Mouse (Mus musculus): ENCODE data around the gene Axl.
"Not testable (repeated sequence)": the region's sequence is repeated elsewhere in the genome, so short reads cannot be mapped to it uniquely, and the experiment has no call there.

The Axl gene

GRCm38 (mm10) chr7:25793679-25794078 is 5.2 kb upstream of the Axl start:
- peak; percentile 62 for DNase-seq (ENCODE audit: low read depth)

GRCm38 (mm10) chr7:25792966-25793365 is 4.5 kb upstream of the Axl start:
- not testable (repeated sequence) for DNase-seq (ENCODE audit: low read depth)

- peak; percentile 87 for DNase-seq (ENCODE audit: low read depth)
Observed at GRCm38 (mm10) chr7:25790615-25791014, 2.1 kb upstream of the Axl start.

- DNase-seq (ENCODE audit: low read depth), result no peak
Observed at GRCm38 (mm10) chr7:25789129-25789440, 580 bp upstream of the Axl start.

- no peak for DNase-seq (ENCODE audit: low read depth)
Observed at GRCm38 (mm10) chr7:25787456-25788219, 867 bp downstream of the Axl start.

- DNase-seq (ENCODE audit: low read depth), result no peak
Observed at GRCm38 (mm10) chr7:25786974-25787373, 1.5 kb downstream of the Axl start.

GRCm38 (mm10) chr7:25785752-25786151 is 2.8 kb downstream of the Axl start:
- DNase-seq (ENCODE audit: low read depth), result no peak

- DNase-seq (ENCODE audit: low read depth), result no peak
Observed at GRCm38 (mm10) chr7:25784808-25785207, 3.7 kb downstream of the Axl start.

GRCm38 (mm10) chr7:25783746-25784145 is 4.8 kb downstream of the Axl start:
- DNase-seq (ENCODE audit: low read depth), result peak; percentile 39

- peak; percentile 84 for DNase-seq (ENCODE audit: low read depth)
Observed at GRCm38 (mm10) chr7:25782744-25783143, 5.8 kb downstream of the Axl start.

GRCm38 (mm10) chr7:25781937-25782610 is 6.4 kb downstream of the Axl start:
- DNase-seq (ENCODE audit: low read depth), result peak; percentile 71

- peak; percentile 57 for DNase-seq (ENCODE audit: low read depth)
Observed at GRCm38 (mm10) chr7:25781321-25781936, 7.1 kb downstream of the Axl start.

GRCm38 (mm10) chr7:25780753-25781152 is 7.8 kb downstream of the Axl start:
- DNase-seq (ENCODE audit: low read depth), result no peak

- no peak for DNase-seq (ENCODE audit: low read depth)
Observed at GRCm38 (mm10) chr7:25780021-25780420, 8.5 kb downstream of the Axl start.

- no peak for DNase-seq (ENCODE audit: low read depth)
Observed at GRCm38 (mm10) chr7:25768229-25768628, 20.3 kb downstream of the Axl start.

- no peak for DNase-seq (ENCODE audit: low read depth)
Observed at GRCm38 (mm10) chr7:25766108-25766507, 22.4 kb downstream of the Axl start.

GRCm38 (mm10) chr7:25764221-25764620 is 24.3 kb downstream of the Axl start:
- peak; percentile 41 for DNase-seq (ENCODE audit: low read depth)

GRCm38 (mm10) chr7:25763678-25764077 is 24.8 kb downstream of the Axl start:
- DNase-seq (ENCODE audit: low read depth), result no peak

- DNase-seq (ENCODE audit: low read depth), result no peak
Observed at GRCm38 (mm10) chr7:25761354-25761753, 27.2 kb downstream of the Axl start.

GRCm38 (mm10) chr7:25756011-25756410 is 32.5 kb downstream of the Axl start:
- peak; percentile 97 for DNase-seq (ENCODE audit: low read depth)

GRCm38 (mm10) chr7:25755468-25755833 is 33.1 kb downstream of the Axl start:
- no peak for DNase-seq (ENCODE audit: low read depth)

GRCm38 (mm10) chr7:25754738-25755467 is 33.6 kb downstream of the Axl start, which contains the start of gene Hnrnpul1:
TSS of gene Hnrnpul1 (minus strand) at chr7:25754757.
- peak; percentile 100 for DNase-seq (ENCODE audit: low read depth)

GRCm38 (mm10) chr7:25754439-25754737 is 34.1 kb downstream of the Axl start:
- no peak for DNase-seq (ENCODE audit: low read depth)

All from 416B (cell line).